Mouse (Mus musculus): ENCODE data around the gene Cdh26.

Gene Cdh26

DNA sequence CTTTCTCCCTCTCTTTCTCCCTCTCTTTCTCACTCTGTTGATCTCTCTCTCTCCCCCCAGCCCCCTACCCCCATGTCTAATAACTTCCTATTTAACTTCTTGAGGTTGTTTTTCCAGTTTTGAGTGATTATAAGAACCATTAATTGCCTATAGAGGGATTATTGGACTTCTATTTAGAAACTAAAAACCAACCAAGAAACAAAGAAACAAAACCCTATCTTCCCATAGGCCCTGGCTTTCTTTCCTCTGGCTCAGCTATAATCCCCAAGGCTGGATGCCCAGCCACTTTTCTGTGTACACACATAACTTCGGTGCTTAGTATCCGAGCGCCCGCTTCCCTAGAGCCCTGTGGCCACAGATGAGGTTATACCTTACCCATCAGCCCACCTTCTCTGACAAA is at the start of gene Cdh26:
TSS of gene Cdh26 (plus strand) at position 301 of the 400 bp plus-strand sequence.
- no peak for DNase-seq (ENCODE audit: inconsistent age in 2 of 2, low spot score in 1 of 2)

DNA sequence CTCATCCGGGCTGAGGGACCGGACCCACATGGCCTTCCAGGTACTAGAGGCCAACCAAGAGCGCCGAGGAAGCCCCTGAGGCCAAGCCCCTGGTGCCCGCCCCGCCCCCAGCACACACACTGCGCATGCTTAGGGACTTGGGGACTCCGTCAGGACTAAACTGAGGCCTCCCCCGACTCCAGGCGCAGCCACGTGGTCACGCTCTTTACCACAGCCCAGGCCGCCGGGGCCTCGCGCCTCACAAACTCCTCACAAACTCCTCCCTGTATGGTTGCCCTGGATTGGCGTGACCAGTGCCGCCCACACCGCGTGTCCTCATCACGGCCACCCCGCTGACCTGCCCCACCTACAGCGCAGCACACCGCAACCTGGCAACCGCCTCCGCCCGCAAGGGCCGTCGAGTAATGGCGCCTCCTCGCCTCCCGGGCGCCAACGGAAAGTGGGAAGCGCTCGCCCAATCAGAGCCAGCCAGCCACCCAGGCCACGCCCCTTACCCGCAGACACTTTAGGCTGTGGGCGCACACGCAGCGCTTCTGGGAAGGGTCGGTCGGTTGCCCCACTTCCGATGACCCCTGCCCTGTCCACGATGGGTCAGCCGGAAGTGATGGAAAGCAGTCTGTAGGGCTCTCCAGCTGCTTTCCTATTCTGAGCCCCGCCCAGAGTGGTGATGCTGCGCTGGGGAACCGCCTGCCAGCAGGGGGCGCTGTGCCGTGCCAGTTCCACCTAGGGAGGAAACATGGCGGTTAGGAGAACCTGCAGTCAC is 23.1 kb upstream of the Cdh26 start, which contains the start of gene Sycp2:
TSS of gene Sycp2 (minus strand) at position 633 of the 763 bp plus-strand sequence.
- no peak for DNase-seq (ENCODE audit: inconsistent age in 2 of 2, low spot score in 1 of 2)

DNA sequence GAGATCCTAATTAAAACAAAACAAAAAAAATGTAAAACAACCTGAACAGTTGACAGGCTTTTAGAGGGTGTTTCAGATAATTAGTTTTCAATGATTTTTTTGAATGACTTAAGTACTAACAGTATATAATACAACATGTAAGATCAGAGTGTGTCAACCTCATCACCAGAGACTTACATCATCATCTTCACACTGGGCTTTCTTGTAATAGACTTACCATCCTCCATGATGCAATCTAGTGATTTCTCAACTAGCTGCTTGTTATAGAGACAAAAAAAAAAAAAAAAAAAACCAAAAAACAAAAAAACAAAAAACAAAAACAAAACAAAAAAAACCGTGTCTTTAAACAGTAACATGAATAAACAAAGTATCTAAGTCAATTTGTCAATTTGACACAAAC is 21.3 kb upstream of the Cdh26 start:
- DNase-seq (ENCODE audit: inconsistent age in 2 of 2, low spot score in 1 of 2) = no peak

DNA sequence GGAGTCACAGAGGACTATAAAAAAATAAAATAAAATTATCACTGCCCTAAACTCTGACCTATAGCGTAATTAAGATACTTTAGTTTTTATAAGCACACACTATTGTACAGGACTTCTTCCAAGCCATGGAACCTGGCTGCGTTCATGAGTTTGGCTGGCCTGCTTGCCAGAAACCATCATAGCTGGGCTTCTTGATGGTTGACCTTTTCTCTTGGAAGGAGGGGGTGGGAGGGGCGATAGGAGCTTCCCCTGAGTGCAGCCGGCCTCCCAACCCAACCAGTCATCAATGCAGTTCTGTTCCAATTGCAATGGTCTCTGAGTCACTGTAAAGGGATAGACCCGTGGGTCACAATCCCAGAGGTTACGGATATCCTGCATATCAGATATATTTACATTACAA is 20.0 kb upstream of the Cdh26 start:
- DNase-seq (ENCODE audit: inconsistent age in 2 of 2, low spot score in 1 of 2) = peak in 1 of 2 experiments; percentile 39

DNA sequence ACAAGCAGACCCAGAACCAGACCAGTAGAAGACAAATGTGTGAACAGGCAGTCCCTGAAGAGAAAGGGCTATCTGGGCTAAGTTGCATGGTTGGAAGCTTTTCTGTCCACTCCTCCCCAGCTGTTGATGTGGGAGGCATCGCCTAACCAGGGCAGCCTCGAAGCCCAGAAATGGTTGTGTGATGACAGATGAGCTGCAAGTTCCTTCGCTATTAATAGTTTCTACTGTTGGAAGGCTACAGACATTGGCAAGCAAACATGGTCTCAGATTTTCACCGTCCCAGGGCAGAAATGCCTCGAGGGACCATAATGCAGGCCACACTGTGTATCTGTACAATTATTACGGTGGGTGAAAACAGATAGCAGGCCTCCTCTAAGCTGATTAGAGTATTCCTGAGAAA is 17.7 kb upstream of the Cdh26 start:
- peak in 1 of 2 experiments; percentile 45 for DNase-seq (ENCODE audit: inconsistent age in 2 of 2, low spot score in 1 of 2)

DNA sequence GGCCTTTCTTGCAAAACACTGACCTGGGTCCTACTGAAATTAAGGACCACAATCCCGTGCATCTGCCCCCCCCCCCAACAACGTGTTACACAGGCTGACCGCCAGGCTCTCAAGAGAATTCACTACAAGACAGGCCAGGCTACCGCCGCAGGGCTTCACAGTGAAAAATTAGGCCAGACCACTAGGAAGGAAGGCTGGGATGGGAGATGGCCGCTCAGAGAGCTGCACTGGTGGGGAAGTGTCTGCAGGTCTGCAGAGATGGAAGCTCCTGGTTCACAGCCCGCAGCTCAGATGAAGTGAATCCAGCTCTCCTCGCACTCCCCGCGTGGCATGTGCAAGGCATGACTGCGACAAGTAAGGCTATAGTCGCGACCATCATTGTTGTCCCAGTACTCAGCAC is 17.2 kb upstream of the Cdh26 start:
- no peak for DNase-seq (ENCODE audit: inconsistent age in 2 of 2, low spot score in 1 of 2)

DNA sequence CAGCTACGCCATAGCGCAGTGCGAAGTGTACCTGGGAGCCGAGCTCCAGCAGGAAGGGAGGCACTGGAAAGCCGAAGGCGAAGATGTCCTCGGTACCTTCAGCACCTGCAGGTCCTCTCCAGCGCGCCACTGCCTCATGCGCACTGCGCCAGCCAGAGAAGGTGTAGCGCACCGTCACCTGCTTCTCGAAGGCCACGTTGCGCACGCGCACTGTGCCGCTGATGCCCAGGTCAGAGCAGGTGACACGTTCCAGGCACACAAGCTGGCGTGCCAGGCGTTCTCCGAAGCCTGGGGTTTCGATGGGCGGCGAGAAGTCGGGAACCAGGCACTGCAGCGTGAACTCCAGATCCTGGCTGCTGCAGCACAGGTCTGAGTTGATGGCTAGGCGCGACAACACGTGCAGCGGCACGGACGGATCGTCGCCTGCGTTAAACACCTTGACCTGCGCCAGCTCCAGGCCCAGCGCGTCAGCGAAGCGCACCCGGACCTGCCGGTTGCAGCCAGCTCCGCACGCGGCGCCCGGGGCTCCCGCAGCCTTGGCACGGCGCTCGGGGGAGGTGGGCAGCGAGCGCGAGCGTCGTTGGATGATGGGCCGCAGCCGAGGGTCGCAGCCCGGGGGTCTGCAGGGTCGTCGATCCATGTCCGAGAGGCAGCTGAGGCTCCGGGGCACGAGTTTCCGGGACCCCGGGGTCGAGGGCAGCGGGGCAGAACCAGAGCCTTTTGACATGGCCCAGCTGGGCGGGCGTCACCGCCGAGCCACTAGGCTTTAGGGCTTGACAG is 16.7 kb upstream of the Cdh26 start:
- DNase-seq (ENCODE audit: inconsistent age in 2 of 2, low spot score in 1 of 2) = peak; percentile 23 to 55

DNA sequence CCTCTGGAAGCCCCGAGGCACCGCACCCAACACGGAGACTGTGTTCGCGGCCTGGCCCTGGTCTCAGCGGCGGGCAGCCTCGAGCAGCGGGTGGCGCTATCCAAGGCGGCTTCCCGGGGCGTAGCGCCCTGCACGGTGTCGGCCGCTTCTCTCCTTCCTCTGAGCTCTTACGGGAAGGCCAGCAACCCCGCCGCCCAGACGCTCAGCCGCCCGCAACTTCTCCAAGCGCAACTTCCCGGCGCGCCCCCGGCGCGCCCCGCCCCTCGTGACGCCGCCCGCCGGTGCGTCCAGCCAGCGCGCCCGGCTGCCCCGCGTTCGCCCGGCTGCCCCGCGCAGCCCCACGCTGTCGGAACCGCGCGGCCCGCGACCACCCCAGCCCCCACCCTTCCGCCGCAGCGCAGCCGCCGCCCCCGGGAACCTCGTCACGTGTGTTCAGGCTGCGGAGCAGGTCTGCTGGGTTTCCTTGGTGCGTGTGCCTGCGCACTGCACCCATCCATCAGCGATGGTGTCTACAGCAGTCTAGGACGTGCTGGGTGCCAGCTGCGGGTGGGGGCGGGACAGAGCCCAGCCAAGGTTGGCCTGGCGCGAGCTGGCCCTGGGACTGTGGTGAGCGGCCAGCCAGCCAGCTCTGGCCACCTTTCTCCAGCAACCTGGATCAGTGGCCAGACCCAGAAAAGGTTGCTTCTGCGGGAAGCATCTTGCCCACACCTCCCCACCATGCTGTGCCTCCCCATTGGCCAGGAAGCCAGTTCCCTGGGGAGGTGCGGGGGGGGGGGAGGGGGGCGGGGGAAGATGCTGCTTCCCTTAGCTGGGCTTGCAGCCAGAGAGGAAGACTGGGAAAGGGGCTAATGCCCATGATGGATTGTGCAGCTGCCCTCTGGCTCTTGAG is 15.8 kb upstream of the Cdh26 start, which contains the start of the genes Ppp1r3d and Fam217b:
TSS of gene Ppp1r3d (minus strand) at position 212 of the 889 bp plus-strand sequence.
TSS of gene Fam217b (plus strand) at position 264 of the 889 bp plus-strand sequence.
- peak; percentile 51 to 81 for DNase-seq (ENCODE audit: inconsistent age in 2 of 2, low spot score in 1 of 2)

DNA sequence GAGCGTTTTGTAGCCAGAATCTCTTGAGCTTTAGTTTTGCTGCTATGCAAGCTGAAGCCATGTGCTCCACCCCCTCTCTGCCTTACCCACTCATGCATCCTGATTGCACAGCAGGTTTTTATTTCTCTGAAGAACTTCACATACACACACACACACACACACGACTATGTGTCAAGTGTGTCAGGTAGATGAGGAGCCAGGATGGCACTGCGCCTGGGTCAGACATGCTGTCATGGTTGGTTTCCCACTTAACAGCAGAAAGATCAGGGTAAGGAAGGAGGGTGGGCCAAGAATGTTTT is 15.2 kb upstream of the Cdh26 start:
- DNase-seq (ENCODE audit: inconsistent age in 2 of 2, low spot score in 1 of 2) = no peak

DNA sequence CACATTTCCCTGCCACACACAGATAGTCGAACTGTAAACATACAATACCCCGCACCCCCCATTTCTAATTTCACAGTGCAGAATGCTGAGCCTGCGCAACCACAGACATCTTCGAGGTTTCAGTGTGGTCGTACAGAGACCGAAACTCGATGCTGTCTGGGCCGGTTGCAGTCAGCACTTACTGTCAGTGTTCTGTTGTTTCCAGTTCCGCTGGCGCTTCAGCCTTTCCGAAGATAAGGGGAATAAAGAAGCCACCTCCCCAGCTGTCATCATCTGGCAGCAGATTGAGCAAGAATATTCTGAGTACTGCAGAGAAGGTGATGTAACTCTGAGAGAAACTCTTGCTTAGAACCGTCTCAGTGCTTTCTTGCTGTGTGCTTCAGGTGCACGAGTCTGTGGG is 13.9 kb upstream of the Cdh26 start:
- no peak for DNase-seq (ENCODE audit: inconsistent age in 2 of 2, low spot score in 1 of 2)

DNA sequence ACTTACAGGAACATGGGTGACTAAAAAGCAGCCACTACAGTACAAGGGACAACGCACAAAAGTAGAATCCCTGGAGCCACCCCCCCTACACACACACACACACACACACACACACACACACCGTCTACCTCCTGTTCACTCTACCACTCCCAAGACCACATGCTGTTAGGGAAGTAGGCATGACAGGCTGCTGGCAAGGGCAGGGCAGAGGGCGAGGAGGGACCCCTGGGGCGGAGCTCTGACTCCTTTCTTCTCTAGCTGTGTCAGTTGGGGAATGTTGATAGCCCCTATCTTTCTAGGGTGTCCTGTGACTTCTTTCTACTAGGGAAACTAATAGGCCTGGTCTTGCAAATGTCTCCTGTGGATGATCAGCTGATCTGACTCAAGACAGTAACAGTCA is 13.4 kb upstream of the Cdh26 start:
- DNase-seq (ENCODE audit: inconsistent age in 2 of 2, low spot score in 1 of 2) = no peak

DNA sequence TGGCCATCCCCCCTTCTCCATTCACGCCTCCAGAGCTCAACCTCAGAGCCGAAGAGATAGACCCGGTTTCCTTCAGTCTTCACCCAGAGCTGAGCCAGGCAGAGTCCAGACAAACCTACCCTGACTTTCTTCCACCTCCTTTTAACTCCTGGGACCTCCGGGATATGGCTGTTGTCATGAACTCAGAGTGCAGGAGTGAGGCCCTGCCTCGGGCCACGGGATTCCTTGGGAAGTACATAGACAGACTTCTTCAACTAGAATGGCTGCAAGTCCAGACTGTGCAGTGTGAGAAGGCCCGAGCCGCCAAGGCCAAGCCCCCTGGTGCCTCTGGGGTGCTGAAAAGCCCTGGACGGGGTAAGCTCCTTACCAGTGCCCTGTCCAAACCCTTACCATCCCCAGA is 9.8 kb upstream of the Cdh26 start:
- DNase-seq (ENCODE audit: inconsistent age in 2 of 2, low spot score in 1 of 2) = no peak

DNA sequence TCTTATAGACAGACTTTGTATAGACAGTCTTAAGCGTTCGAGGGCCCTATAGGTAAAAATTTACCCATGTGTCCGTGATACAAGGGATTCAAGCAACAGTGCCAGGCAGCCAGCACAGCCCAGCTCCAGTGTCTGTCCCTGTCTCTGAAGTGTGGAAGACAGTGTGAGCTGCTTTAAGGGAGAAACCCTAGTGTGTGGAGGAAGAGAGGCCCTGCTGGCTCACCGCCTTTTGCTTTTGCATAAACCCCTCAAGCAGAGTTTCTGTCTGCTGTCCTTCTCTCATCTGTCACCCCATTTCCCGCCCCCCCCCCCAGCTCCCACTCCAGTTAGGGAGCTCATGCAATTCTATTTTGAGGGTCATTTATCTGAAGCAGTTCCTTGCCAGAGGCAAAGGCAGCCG is 8.7 kb upstream of the Cdh26 start:
- DNase-seq (ENCODE audit: inconsistent age in 2 of 2, low spot score in 1 of 2) = no peak

DNA sequence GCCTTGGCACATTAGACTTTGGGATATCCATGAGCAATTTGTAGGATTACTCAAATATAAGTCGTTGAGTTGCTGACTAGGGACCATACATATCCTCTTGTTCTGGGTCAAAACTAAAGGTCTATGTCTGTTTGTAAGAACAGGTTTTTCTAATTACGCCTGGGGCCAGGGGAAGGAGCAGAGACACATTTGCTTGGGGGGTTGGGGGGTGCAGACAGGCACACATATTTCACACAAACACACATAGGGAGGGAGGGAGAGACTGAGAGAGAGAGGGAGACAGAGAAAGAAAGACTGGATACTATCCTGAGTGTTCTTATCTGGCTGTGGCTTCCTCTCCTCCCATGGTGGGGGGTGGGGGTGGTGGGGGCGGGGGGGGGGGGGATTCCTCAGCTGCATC is 8.1 kb upstream of the Cdh26 start:
- DNase-seq (ENCODE audit: inconsistent age in 2 of 2, low spot score in 1 of 2) = no peak

DNA sequence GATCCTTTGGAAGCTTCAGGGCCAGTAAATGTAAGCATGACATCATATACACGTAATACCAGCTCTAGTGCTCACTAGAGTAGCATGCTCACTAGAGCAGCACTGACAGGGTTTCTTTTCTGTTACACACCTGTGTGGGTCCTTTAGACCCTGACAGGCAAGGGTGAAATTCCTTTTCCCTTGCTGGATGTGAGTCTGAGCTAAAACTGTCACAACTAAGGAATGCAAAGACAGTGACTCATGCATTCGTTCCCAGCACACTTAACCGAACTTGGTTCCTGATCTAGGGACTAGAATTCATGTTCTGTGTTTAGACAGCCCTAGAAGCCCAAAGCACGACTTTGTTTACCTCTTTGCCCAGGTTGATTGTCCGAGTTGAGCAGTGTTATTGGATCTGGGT is 7.1 kb upstream of the Cdh26 start:
- no peak for DNase-seq (ENCODE audit: inconsistent age in 2 of 2, low spot score in 1 of 2)

DNA sequence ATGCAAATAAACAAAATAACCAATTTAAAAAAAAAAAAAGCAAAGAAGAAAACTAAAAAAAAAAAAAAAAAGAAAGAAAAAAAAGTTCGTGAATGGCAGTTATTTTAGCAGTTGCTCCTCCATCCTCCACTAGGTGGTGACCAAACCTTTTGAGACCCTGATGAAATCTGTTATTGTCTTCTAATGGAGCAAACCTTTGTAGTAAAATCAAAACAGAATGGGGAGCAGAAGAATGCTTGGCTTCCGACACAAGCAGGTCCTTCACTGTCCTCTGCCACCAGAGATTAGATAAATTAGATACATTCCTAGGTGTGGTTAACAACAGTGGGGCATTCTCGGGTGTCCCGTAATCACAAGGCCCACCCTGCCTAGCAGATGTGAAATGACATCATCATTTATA is 4.1 kb upstream of the Cdh26 start:
- no peak for DNase-seq (ENCODE audit: inconsistent age in 2 of 2, low spot score in 1 of 2)

DNA sequence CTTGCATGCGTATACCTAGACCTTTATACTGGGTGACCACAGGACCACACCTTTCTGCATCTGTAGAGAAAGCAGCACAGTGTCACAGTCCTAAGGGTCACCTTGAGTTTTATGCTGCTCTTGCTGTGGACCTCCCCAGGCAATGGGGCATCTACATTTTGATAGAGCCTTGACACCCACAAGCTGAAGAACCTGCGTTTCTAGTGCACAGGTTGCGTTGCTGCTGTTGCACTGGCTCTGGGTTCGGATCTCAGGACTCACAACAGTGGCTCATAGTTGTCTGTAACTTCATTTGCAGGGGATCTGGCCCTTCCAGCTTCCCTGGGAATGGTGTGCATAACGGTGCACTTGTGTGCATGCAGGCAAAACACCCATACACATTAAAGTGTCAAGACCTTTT is 3.1 kb upstream of the Cdh26 start:
- no peak for DNase-seq (ENCODE audit: inconsistent age in 2 of 2, low spot score in 1 of 2)

DNA sequence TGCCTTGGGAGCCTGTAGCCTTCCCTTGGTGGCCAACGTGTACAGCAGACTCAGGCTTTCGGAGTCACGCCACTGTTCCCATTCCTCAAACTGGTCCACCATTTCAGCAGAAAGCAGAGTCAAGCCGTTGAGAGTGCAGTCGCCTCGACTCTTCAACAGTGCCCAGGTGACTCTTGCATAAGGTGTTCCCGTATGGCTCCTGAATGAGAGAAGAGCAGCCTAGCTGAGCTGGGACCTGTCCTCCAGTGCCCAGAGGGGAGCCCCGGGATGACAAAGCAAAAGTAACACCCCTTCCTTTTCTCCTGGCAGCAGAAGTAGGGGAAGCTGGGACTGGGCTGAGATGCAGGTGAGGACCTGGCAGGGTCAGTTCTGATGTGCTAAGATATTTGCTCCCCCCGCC is 2.1 kb upstream of the Cdh26 start:
- no peak for DNase-seq (ENCODE audit: inconsistent age in 2 of 2, low spot score in 1 of 2)

DNA sequence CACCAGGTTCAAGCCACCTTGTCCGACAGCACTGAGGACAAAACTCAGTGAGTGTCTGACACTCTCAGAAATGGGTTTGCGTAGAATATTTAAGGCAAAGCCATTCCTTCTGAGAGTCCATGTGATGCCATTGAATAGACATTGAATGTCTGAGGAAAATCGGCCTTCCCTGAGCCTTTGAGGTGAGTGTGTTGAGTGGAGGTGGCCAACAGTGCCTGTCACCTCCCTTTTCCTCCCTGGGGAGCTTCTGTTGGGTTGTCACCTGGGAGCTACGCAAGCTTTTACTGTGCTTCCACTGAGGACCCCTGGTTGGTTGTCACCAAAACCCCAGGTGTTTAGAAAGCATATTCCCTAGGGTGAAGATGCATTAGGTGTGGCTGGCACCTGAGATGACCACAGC is 1.7 kb upstream of the Cdh26 start:
- DNase-seq (ENCODE audit: inconsistent age in 2 of 2, low spot score in 1 of 2) = no peak

DNA sequence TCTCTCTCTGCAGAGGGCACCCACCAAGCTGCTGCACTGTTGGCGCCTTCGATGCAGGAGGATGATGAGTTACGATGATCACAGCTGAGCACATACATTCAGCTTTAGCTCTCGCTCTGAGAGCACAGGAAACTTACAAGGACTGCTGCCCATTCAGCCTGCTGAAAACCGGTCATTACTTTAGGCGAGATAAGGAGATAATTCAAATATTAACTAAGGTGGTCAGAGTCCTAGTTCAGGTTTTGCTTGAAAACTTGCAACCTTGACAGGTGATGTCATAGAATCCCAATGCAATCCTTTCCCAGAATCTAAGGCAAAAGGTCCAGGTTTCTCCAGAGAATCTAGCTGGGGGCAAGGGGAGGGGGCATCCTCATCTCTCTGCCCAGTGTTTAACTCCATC is 905 bp upstream of the Cdh26 start:
- no peak for DNase-seq (ENCODE audit: inconsistent age in 2 of 2, low spot score in 1 of 2)

DNA sequence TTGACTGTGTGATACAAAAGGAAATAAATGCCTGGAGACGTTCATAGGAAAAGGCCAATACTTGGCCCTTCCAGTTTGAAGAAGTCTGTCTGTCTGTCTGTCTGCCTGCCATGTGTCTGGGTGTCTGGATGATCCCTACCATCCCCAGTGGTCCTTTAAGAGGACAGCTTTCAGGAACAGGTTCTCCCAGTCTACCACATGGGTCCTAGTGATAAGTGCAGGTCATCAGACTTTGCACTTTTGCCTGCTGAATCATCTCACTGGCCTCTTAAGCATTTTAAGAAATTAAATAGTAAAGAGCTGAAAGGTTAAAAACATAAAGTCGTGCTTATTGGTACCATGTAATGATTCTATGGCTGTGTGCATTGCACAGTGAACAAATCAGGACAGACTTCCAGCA is 3.2 kb downstream of the Cdh26 start:
- DNase-seq (ENCODE audit: inconsistent age in 2 of 2, low spot score in 1 of 2) = no peak

DNA sequence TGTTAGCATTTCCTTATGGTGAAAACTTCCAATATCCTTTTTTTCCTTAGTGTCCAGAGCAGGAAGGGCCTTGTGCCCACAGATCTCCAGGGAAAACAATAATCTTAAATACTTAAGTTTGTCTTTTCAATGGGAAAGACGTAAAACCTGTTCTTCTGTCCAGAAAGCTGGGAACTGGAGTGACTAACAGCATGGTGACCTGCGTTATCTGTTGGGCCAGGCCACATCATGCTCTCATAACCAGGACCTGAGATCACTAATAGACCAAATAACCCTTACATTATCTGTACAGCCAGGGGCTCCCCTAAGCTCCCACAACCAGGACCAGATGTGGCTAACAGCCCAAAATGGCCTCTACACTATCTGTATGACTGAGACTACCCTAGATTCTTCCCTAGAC is 3.6 kb downstream of the Cdh26 start:
- no peak for DNase-seq (ENCODE audit: inconsistent age in 2 of 2, low spot score in 1 of 2)
